Mouse (Mus musculus) limb, embryonic 15.5 days (tissue): ENCODE results near the gene Armc5. TPM values are rescaled to one million over a fixed set of nuclear protein-coding genes. Genes with fewer than 3 reads are reported as not detected.

Experiments
- ATAC-seq: fragments of 200-750 bp; cut with Nextera tagmentation; 2 replicates; pipeline ENCODE4 v1.8.0; 2017; ENCODE audit warnings: low read depth, moderate TSS enrichment; ENCODE audit not compliant: insufficient number of reproducible peaks, low FRiP score, low TSS enrichment
- H3K27ac ChIP-seq: fragments of 300-500 bp; sonication (generic); 2 replicates; pipeline ENCODE4 v1.5.1; 2015; ENCODE audit warnings: moderate library complexity, mild to moderate bottlenecking, inconsistent platforms
- H3K27me3 ChIP-seq: fragments of 300-500 bp; sonication (generic); 2 replicates; pipeline ENCODE4 v1.6.1; 2015; ENCODE audit warnings: inconsistent platforms
- H3K36me3 ChIP-seq: fragments of 300-500 bp; sonication (generic); 2 replicates; pipeline ENCODE4 v1.6.1; 2015; ENCODE audit warnings: inconsistent platforms
- H3K4me1 ChIP-seq: fragments of 300-500 bp; sonication (generic); 2 replicates; pipeline ENCODE4 v1.6.1; 2015; ENCODE audit warnings: inconsistent platforms
- H3K4me2 ChIP-seq: fragments of 300-500 bp; sonication (generic); 2 replicates; pipeline ENCODE4 v1.6.1; 2015; ENCODE audit warnings: mild to moderate bottlenecking, inconsistent platforms
- H3K4me3 ChIP-seq: fragments of 300-500 bp; sonication (generic); 2 replicates; pipeline ENCODE4 v1.5.1; 2015; ENCODE audit warnings: mild to moderate bottlenecking, inconsistent platforms
- H3K9ac ChIP-seq: fragments of 300-500 bp; sonication (generic); 2 replicates; pipeline ENCODE4 v1.6.1; 2015; ENCODE audit warnings: inconsistent platforms
- H3K9me3 ChIP-seq: fragments of 300-500 bp; sonication (generic); 2 replicates; pipeline ENCODE4 v1.6.1; 2016; ENCODE audit warnings: inconsistent platforms
- WGBS: fragments of 180-500 bp; shearing (Covaris S2); methylation state at CpG from one replicate; pipeline ENCODE4 v1.1.7; 2015; 5-methylcytosine and 5-hydroxymethylcytosine counted together
- microRNA-seq: library from miRNA; unstranded; fragments of <30 nt; microRNA quantifications from one replicate; pipeline ENCODE4, GENCODE M21; 2016
- polyA plus RNA-seq: library from polyadenylated mRNA; unstranded; fragments of >200 nt; fragmentation: Nextera tagmentation; extraction: Ambion mirVana; gene quantifications from 2 replicates; pipeline ENCODE4 v1.2.1, GENCODE M21; 2015

Armc5 gene
- polyA plus RNA-seq, 1 experiment from 2014 or later = 16.8 TPM

DNA sequence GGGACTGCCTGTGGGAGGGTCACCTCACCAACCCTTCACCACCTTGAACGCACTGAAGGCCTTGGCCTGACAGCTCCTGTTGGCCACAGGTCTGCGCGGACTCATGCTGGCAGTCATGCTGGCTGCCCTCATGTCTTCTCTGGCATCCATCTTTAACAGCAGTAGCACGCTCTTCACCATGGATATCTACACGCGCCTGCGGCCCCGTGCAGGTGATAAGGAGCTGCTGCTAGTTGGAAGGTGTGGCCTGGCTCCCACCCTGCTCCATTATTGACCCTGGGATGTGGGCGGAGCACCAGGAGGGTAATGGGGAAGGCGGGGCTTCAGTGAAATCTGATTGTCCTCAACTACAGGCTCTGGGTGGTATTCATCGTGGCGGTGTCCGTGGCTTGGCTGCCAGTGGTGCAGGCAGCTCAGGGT is 33.3 kb downstream of the Armc5 start:
- 58% methylated on average over 13 of the region's 13 CpGs for WGBS
- Histone ChIP-seq H3K36me3 (peaks cover 53% of the 10 kb centered on the region), H3K27me3 (no peaks in the 10 kb centered on the region), H3K4me2 (no peak overlapping the region), H3K9me3 (no peaks in the 10 kb centered on the region), H3K9ac (no peak overlapping the region), H3K27ac (no peak overlapping the region), H3K4me3 (no peak overlapping the region), H3K4me1 (no peaks in the 10 kb centered on the region)
- ATAC-seq = no peak

DNA sequence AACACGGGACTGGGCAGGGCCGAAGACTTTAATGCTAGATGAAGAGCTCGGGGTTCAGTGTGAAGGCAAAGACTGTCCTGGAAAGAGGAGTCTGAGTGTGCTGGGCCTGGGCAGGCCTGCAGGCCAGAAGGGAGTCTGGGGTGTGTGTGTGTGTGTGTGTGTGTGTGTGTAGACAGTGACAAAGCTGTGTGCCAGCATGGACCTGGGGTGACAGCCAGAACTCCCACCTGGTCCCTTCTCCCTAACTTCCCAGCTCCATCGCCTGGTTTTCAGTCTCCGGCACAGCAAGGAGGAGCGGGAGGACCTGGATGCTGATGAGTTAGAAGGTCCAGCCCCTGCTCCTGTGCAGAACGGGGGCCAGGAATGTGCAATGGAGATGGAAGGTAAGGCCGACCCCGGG is 34.4 kb downstream of the Armc5 start:
- Histone ChIP-seq H3K9me3 (no peaks in the 10 kb centered on the region), H3K27ac (no peak overlapping the region), H3K27me3 (no peaks in the 10 kb centered on the region), H3K4me1 (no peaks in the 10 kb centered on the region), H3K9ac (no peak overlapping the region), H3K4me2 (no peak overlapping the region), H3K4me3 (no peak overlapping the region), H3K36me3 (peaks cover 64% of the 10 kb centered on the region)
- 94% methylated on average over 9 of the region's 9 CpGs for WGBS
- no peak for ATAC-seq

DNA sequence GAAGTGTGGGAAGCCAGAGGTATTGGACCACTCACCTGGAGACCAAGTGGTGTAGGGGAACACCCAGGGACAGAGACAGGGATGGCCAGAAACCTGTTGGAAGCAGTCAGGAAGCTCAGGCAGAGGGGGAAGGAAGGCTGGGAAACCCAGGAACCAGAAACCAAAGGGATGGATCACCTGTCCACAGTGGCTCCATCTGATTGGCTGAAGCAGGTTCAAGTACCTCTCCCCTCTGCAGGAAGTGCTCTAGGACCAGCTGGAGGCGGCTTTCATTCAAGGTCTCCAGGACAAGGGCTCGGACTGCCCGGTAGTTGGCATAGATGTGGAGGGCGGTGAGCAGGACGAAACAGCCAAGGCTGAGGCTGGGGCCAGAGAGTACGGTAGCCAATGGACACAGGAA is 38.9 kb downstream of the Armc5 start:
- Histone ChIP-seq H3K36me3 (peaks cover 75% of the 10 kb centered on the region), H3K4me3 (no peak overlapping the region), H3K27ac (no peak overlapping the region), H3K9ac (no peak overlapping the region), H3K4me1 (no peaks in the 10 kb centered on the region), H3K9me3 (no peaks in the 10 kb centered on the region), H3K4me2 (no peak overlapping the region), H3K27me3 (no peaks in the 10 kb centered on the region)
- no peak for ATAC-seq
- WGBS = 96% methylated on average over 6 of the region's 6 CpGs

DNA sequence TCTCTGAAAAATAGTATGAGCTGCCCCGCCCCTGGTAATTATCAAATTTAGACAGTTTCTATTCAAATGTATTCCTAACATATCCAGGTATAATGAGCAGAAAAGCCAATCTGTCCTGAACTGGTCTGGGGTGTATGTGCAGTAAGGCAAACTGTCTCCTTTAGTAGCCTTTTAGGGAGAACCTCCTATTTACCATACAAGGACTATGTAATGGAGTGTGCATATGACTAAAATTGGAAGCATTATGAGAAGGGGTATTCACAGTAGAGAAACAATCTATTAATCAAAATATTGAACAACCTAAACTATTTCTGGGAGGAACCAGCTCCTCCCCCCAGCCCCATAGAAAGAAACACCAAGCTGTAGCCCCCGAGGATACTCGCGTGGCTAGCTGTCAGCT is 42.6 kb downstream of the Armc5 start:
- H3K27ac ChIP-seq = no peak overlapping the region
- 0 out of 2 replicates have a peak, but pooled peaks cover 3% of the 10 kb centered on the region for H3K4me1 ChIP-seq
- H3K27me3 ChIP-seq = no peaks in the 10 kb centered on the region
- H3K9ac ChIP-seq = no peak overlapping the region
- no peak overlapping the region for H3K4me2 ChIP-seq
- H3K4me3 ChIP-seq = no peak overlapping the region
- WGBS = 86% methylated on average over 4 of the region's 4 CpGs
- peaks cover 43% of the 10 kb centered on the region for H3K36me3 ChIP-seq
- ATAC-seq = no peak
- no peaks in the 10 kb centered on the region for H3K9me3 ChIP-seq

DNA sequence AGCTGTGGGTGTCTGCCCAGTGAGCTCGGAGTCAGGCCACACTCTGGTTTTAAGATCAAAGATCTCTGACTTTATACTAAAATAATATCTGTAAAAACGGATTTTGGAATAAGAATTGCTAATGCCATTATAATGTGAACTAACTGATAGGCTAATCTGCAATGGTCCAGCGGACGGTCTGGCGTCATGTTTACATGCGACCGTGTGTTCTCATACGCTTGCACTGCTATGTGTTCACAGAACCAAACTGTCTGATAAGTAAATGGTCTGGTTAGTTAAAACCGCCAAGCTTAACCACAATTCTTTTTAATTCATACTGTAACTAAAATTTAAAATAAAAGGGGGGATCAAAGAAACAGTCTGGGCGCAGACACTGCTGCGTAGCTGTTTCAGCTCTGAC is 44.6 kb downstream of the Armc5 start:
- Histone ChIP-seq H3K4me2 (no peak overlapping the region), H3K36me3 (peaks cover 38% of the 10 kb centered on the region), H3K9me3 (no peaks in the 10 kb centered on the region), H3K27me3 (no peaks in the 10 kb centered on the region), H3K4me3 (no peak overlapping the region), H3K27ac (no peak overlapping the region), H3K4me1 (0 out of 2 replicates have a peak, but pooled peaks cover 3% of the 10 kb centered on the region), H3K9ac (no peak overlapping the region)
- 89% methylated on average over 11 of the region's 11 CpGs for WGBS
- no peak for ATAC-seq

DNA sequence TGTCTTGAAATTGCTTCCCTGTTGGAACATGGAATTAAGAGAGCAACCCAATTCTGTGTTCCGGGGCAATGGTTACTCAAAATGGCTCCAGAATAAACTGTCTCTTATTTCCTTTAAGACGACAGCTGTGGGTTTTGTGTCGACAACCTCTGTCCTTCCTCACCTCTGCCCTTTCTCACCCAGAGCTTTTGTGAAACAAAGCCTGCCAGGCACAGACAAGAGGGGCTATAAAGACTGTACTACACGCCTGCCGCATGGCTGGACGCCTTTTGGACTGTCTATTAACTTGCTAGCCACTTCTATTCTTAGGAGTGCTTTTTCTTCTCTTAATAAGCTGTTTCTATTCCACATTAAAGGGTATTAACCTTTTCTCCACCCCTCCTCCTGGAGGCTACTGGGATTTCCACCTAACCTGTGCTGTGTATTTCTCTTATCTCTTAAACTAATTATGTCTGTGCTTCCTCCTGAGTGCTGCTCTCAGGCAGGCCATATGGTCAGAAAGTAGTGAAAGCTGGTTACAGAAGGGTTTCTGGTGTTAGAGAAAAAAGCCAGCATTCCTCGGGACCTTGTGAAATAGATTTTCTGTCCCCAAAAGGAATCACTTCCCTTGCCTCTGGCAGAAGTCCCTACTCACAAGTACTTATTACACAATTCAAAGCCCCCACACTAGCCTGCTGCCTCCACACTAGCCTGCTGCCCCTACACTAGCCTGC is 45.5 kb downstream of the Armc5 start:
- Histone ChIP-seq H3K9me3 (no peaks in the 10 kb centered on the region), H3K4me2 (no peak overlapping the region), H3K36me3 (peaks cover 44% of the 10 kb centered on the region), H3K4me1 (0 out of 2 replicates have a peak, but pooled peaks cover 3% of the 10 kb centered on the region), H3K27ac (no peak overlapping the region), H3K9ac (no peak overlapping the region), H3K4me3 (no peak overlapping the region), H3K27me3 (no peaks in the 10 kb centered on the region)
- ATAC-seq = no peak
- 34% methylated on average over 7 of the region's 7 CpGs for WGBS

DNA sequence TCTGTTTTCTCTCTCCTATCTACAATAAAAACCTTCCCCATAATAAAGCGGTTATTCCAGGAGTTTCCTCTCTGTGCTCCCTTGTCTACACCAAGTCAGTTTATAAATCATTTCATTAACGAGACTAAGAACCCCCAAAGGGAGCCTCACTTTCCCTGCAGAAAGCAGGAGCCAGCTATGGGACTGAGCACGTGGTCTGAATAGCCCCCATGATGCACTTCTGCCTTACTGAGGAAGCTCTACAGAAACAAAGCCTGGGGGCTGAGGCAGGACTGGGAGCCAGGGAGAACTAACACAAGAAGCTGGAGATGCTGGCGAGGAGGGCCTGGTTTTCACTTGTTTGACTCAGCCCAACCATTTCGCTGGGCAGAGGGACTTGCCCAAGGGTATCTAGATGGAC is 46.9 kb downstream of the Armc5 start:
- Histone ChIP-seq H3K4me3 (no peak overlapping the region), H3K4me1 (peaks cover 7% of the 10 kb centered on the region; the same call in 1 of the 2 replicates), H3K36me3 (peaks cover 40% of the 10 kb centered on the region), H3K27me3 (no peaks in the 10 kb centered on the region), H3K27ac (no peak overlapping the region), H3K4me2 (no peak overlapping the region), H3K9me3 (no peaks in the 10 kb centered on the region), H3K9ac (peak overlapping the region; percentile 4; the same call in 1 of the 2 replicates)
- 40% methylated on average over 5 of the region's 5 CpGs for WGBS
- no peak for ATAC-seq

DNA sequence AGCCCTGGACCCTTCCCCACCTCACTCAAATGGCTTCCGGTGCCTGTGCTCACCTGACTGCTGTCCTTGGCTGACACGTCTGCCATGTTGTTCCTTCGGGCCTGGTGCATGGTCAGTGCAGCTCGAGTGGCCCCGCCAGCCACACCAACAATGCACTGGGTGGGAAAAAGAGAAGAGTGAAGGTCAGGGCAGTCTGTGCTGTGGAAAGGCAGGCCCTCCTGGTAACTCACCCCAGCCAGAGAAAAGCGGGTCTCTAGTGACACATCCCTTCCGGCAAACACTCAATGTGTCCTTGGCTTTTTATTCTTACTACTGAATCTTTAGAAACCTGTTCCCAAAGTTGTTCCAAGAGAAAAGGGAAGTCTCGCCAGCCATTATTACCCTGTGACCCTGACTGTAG is 47.9 kb downstream of the Armc5 start:
- peaks cover 46% of the 10 kb centered on the region for H3K36me3 ChIP-seq
- no peaks in the 10 kb centered on the region for H3K27me3 ChIP-seq
- WGBS = 86% methylated on average over 8 of the region's 8 CpGs
- H3K27ac ChIP-seq = no peak overlapping the region
- H3K9ac ChIP-seq = no peak overlapping the region
- no peak overlapping the region for H3K4me2 ChIP-seq
- no peak for ATAC-seq
- H3K4me3 ChIP-seq = no peak overlapping the region
- H3K9me3 ChIP-seq = no peaks in the 10 kb centered on the region
- peaks cover 10% of the 10 kb centered on the region; the same call in 1 of the 2 replicates for H3K4me1 ChIP-seq

DNA sequence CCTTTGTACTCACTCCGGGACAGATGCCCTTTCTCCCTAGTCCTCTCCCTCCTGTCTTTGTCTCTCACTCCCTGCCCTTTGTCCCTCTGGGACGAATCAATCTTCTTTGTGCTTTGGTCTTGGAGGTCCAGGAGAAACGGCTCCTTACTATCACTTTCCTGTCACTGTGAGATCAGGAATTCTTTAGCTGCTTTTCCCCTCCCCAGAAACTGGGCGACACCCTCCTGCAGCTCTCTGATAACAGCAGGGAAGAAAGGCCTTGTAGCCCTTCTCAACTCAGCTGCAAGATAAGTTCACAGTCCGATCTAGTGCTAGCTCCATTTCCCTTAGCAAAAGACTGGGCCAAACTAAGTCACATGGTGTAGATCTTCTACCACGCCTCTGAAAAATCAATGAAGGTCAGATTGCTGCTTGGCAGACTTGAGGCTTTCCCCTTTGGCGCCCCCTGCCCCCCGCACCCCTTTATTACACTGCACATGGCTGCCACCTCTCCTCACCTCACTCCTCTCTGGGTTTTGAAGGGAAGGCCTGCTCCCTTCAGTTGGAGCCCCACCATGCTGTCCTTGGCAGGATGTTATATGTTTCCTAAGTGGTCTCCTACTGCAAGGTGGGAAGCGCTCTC is 51.9 kb downstream of the Armc5 start:
- H3K36me3 ChIP-seq = peaks cover 61% of the 10 kb centered on the region
- H3K4me1 ChIP-seq = peaks cover 9% of the 10 kb centered on the region; the same call in 1 of the 2 replicates
- ATAC-seq = no peak
- no peaks in the 10 kb centered on the region for H3K9me3 ChIP-seq
- no peak overlapping the region for H3K27ac ChIP-seq
- no peak overlapping the region for H3K9ac ChIP-seq
- no peak overlapping the region for H3K4me2 ChIP-seq
- WGBS = 36% methylated on average over 9 of the region's 9 CpGs
- H3K4me3 ChIP-seq = no peak overlapping the region
- no peaks in the 10 kb centered on the region for H3K27me3 ChIP-seq

Small RNA genes lying within 50 kb of the gene (microRNA-seq; reads per million reads assigned to microRNA genes)
- 0.61 reads per million for gene Mir3103

Other genes with a start within 250 kb of the Armc5 start
- gene Pycard, start 243.5 kb upstream of the Armc5 start, polyA plus RNA-seq = 150 and 154 TPM in 2 replicates
- gene Trim72, start 233.4 kb upstream of the Armc5 start, polyA plus RNA-seq = 3.1 and 8.4 TPM in 2 replicates
- 2.1 and 2.3 TPM in 2 replicates for gene Itgam, start 174.7 kb upstream of the Armc5 start, polyA plus RNA-seq
- not detected in 2 replicates for gene Gm49368, start 174.7 kb upstream of the Armc5 start, polyA plus RNA-seq
- gene Itgax, start 107.8 kb upstream of the Armc5 start, polyA plus RNA-seq = 0.10 TPM in 2 replicates
- not detected in 2 replicates for gene Itgad, start 83.0 kb upstream of the Armc5 start, polyA plus RNA-seq
- gene Cox6a2, start 31.0 kb upstream of the Armc5 start, polyA plus RNA-seq = 39.0 and 132 TPM in 2 replicates
- 7.4 and 9.1 TPM in 2 replicates for gene 9130023H24Rik, start 689 bp downstream of the Armc5 start, polyA plus RNA-seq
- 58.2 and 72.5 TPM in 2 replicates for gene Tgfb1i1, start 9.5 kb downstream of the Armc5 start, polyA plus RNA-seq
- gene Slc5a2, start 28.3 kb downstream of the Armc5 start, polyA plus RNA-seq = not detected in 2 replicates
- gene BC017158, start 60.8 kb downstream of the Armc5 start, polyA plus RNA-seq = 25.2 and 26.3 TPM in 2 replicates
- gene Rgs10, start 181.4 kb downstream of the Armc5 start, polyA plus RNA-seq = 13.8 and 14.2 TPM in 2 replicates
- gene Tial1, start 224.4 kb downstream of the Armc5 start, polyA plus RNA-seq = 23.5 and 27.4 TPM in 2 replicates